Mouse (Mus musculus) lung, postnatal 25 days (tissue): ENCODE measurements at regions not wholly inside any gene's neighbourhood (a gene's known extent, or its start where the extent isn't known, plus 50 kb on each side); places are given as distances from the start of the nearest gene placed in this dataset.
A peak's percentile ranks its signal among the peaks of the same experiment; 100 is the strongest.

ENCODE experiments used
- DNase-seq: peaks from one replicate; pipeline ENCODE4 v3.0.0; 2022; ENCODE audit warnings: low spot score

DNA sequence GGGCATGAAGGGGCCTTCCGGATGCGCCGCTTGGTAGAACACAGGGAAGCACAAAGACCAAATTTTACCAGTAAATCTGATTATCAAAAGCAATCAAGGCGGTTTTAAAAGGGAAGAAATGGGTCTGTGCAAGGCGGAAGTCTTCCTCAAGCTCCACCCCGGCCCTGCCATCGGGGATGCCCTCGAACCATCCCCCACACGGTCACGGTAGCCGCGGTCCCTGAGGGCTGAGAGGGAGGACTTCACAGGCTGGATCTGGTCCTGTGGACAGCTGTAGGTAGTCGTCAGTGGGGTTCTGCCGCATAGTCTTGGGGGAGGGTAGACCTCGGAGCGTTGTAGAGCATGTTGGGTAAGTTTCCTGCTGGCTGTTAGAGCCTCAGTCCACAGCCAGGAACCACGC lies 104.9 kb downstream of the Tpra1 start:
- no peak for DNase-seq

DNA sequence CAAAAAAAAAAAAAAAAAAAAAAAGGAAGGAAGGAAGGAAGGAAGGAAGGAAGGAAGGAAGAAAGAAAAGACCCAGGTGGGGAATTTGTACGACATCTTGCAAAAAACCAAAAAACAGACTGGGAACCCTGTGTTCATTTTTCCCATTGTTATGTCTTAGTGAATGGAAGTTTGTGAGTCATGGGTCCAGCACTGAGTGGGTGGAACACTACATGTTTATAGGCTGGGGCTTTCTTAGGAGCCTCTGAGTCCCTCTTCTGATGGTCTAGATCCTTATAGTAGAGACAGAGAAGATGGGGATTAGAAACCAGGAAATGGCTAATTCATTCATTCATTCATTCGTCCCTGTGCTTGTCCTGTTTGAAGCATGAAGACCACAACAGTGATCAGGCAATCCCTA lies 105.5 kb downstream of the Tpra1 start:
- DNase-seq = no peak

DNA sequence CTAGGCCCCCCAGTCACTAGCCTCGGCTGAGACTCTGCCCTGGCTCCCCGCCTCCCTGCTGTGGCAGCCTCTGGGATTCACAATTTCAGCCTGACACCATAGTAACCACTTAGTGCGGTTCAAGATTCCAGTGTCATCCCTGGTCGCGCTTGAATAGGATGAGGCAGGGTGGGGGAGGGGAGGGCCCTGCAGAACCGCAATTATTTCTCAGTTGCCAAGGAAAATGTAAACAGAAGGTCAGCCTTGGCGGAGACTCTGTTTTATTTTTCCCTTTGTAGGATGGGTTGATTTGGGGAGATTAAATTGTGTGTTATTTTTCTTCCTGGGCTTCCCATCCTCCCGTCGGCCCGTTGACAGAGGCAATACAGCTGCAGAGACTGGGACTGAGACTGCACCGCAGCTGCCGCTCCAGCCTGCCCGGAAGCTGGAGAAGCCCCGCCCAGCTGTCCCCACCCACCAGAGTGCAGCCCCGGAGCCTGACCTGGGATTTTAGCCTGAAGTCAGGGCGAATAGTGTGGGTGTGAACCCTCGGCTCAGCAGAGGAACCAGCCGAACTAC lies 106.6 kb downstream of the Tpra1 start:
- peak; percentile 83 for DNase-seq

DNA sequence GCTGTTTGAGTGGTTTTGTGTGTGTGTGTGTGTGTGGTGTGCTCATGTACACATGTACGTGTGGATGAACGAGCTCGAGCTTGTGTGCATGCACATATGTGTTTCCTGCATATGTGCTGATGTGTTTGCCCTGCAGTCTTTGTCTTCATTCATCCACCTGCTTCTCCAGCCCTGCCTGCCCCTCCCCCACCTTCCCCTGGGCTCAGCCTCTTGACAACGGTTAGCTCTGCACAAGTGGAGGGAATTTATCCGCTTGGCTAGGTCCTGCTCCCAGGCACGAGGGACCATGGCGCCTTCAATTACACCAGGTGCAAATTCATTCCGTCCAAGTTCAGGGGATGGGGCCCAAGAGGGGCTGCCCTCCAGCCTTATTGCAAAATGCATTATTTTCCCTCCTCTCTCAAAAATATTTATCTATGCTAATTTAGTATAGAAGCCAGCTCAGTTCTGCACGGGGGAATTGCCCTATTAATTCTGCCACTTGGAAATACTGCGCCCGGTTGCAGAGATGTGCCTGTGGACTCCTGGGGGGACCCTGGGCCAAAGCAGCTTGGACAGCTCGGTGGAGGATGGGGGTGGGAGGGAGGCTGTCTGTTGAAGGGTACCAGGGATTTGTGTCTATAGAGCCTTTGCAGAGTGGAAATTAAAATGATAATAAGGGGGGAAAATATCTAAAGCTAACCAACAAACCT lies 111.1 kb downstream of the Tpra1 start:
- no peak for DNase-seq

DNA sequence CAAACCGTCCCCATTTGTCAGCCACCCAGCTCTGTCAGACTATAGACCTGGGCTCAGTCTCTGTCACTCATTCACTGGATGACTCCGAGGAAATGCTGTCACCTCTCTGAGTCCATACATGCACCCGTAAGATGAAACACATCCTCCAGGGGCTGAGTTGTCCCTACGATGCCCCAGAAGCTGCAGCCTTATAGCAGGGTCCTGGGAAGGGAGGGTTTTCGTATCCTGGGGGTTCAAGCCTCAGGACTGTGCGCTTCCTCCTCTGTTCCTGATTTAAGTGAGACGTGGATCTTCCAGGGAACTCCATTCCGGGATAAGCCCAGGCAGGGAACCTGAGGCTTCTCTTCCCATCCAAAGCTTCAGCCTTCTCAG lies 111.6 kb downstream of the Tpra1 start:
- DNase-seq = no peak

DNA sequence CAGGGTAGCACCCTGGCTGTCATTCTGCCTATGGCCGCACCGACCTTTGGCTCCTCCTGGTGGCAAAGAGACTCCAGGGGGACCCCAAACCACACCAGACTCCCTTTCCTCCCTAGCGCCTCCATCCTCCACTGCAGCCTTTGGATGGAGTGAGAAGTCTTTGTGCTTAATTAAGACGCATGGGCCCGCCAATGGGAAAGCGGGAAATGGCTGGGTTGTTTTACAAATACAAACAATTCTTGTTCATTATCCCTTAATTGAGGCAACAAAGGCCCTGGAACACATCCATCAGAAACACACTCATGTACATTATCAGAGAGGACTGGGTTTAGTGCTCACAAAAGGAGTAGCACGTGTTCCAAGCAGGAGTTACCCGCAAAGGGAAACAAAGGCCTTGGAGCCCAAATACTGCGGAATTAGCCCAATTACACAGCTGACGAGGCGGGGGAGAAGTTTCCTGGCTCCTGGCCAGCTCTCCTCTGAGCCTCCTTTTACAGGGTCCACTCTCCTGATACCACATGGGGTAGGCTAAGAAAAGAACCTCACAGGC lies 122.1 kb downstream of the Tpra1 start:
- DNase-seq = no peak

DNA sequence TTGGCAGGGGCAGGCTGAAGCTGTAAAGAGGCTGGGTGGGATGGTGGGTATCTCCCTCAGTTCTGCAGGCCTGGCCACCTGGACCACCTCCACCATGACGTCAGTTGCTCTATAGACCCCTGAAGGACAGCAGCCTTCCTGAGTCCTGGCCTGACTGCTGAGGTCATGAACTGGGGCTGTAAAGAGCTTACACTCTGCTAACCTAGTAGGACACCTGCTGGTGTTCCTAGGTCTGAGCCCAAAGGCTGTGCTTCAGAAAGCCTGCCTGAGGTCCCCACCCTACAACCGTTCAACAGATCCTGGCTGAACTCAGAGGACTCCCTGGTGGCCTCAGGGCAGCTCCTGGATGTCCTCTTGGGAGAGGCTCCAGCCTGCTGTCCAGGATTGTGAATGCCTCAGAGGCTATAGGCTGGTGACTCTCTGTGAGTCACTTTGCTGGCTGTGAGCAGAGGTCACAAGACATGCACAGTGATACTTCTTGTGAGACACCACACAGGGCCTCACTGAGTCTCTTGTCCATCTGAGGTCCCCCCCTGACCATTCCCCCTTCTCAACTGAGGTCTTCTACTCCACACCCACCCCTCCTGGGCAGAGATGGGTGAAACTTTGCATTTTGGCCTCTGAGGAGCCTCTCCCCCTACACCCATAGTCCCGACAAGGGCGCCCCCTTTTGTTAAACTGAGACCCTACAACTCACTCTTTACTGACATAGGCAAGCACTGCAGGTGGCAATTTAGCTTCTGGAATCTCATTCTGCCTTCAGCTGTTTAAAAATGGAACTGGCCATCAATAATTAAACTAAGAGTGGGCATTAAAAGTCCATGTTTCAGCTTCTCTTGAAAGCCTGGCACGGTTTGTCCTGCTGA lies 131.6 kb downstream of the Tpra1 start:
- DNase-seq = peak; percentile 48

DNA sequence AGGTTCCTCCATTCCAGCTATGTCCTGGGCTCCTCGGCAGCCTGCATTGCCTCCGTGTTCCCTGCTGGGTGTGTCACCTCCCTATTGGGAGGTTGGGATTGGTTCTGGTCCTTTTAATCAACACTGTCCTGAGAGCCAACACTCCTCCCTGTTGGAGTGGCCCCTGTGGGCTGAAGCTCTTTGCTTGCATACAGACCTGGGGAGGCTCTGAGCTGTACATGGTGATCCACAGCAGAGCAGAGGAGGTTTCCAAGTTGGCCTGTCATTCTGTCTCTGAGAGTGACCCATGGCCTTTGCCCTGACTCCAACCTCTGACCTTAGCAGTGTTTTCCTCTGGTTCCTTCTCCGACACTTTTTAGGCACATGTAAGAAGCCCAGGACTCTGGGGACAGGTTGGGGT lies 132.4 kb downstream of the Tpra1 start:
- DNase-seq = peak; percentile 50

DNA sequence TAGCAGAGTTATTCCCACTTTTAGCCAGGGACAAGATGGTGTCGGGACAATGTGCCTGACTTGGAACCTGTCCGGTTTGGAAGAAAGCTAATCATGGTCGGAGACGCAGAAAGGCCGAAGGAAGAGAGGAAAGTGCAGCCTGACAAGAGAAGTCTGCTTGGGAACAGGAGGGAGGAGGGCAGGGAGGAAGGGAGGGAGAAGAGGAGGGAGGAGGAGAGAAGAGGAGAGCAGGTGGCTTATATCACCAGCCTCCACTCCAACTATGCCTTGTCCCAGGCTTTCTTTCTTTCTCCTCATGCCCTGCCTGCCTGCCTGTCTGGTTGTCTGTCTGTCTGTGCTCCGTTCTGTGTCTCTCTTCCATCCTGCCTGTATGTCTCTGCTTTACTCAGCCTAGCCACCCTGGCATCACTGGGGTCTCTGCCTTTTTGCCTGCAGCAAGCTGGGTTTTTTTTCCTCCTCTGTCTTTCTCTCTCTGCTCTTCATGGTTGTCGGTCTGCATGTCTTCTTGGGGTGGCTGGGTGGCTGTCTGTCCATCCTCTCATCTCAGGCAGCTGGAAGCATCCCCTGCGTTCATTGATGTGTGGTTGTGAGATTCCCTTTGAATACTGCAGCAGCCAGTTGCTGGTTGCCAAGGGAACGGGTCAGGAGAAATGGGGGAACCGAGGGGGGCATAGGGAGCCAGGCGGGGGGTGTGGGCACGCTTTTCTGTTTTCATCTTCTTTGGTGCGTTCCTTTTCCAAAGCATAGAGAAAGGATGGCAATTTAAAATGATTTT lies 133.2 kb downstream of the Tpra1 start:
- DNase-seq = peak; percentile 59

DNA sequence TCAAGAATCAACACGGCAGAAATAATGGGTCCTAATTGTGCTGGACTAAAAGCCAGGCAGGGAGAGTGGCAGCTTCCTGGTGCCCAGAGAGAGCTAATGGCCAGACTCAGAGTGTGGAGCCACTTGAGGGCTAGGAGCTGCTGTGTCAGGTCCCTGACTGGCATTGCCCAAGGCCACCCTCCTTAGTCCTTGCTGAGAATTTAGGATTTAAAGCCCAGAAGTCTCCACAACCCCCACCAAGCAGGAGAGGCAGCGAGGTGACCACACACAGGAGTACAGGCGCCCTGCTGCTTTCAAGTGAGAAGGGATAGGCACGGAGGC lies 133.7 kb downstream of the Tpra1 start:
- DNase-seq = no peak

DNA sequence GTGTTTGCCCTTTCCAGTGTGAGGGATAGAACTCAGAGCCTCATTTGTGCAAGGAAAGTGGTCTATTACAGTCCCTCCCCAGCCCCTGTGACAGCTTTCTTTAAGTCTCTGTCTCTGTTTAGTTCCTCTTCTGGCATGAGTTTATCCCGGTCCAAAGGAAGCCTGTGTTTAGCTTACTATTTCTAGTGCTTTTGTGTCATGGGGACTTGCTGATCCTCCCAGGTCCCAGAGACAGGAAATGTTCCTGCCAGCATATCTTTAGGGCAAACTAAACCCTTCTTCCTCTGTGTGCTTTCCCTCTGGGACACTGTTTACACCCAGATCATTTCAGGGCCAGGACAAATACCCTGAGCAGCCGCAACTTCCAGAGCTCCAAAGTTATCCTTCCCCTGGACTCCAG lies 135.3 kb downstream of the Tpra1 start:
- DNase-seq = peak; percentile 79

DNA sequence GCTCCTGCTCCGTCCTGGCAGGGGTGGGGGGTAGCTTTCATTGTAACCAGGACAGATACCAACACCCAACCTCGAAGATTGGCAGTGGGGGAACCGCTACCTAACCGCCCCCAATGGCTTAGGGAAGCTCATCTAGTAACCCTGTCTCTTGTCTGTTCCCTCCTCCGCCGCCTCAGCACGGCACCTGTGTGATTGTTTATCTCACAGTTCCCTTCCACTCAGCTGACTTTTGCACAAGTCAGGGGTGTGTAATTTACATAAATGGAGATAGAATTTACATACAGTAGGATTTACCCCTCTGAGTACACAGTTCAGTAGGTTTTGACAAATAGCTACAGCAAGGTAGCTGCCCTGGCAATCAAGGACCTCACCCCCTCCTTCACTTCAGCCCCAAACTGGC lies 135.8 kb downstream of the Tpra1 start:
- no peak for DNase-seq

DNA sequence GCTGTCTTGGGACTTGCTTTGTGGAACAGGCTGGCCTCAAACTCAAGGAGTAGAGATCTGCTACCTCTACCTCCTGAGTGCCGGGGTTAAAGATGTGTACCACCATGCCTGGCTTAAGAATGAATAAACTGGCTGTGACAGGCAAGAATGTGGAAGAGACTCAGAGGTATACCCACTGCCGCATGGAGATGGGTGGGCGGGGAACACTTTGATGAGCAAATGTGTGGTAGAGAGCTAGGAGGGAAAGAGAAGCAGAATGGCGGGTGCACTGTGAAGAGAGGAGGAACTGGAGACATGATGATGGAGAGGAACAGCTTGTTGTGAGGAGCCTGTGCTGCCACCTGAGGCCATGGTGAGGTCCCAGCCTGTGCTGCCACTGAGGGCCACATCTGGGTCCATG lies 138.9 kb downstream of the Tpra1 start:
- no peak for DNase-seq

DNA sequence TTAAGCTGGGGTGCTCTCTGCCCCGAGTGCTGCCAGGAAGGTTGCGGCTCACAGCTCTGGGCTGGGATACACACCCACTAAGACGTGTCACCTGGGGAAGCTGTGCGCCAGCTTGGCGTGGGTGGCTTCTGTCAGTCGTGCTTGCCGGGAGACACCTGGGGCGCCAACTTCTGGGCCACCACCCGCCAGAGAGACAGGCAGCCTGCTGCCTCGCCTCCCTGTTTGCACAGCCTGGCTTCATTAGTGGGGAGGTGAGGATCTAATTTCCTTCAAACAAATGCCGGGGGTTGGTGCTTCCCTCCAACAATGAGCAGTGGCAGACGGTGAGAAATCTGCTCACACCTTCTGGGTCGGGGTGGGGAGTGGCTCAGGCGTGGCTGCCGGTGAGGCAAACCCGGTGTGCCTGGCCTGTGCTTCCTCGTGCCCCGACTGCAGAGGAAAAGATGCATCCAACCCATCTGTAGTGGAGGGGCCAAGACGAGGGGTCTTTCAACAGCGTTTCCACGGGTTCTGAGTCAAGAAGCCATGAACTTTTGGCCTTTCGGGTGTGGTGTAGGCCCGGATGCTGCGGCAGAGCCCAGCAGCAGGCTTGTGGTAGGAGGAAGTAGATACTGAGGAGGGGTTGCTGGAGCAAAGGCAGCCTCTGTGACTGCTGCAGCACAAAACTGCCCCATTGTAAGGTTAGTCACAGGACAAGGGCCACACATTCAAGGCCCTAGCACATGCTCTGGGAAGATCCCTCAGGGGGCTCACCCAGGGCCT lies 140.6 kb downstream of the Tpra1 start:
- DNase-seq = no peak

DNA sequence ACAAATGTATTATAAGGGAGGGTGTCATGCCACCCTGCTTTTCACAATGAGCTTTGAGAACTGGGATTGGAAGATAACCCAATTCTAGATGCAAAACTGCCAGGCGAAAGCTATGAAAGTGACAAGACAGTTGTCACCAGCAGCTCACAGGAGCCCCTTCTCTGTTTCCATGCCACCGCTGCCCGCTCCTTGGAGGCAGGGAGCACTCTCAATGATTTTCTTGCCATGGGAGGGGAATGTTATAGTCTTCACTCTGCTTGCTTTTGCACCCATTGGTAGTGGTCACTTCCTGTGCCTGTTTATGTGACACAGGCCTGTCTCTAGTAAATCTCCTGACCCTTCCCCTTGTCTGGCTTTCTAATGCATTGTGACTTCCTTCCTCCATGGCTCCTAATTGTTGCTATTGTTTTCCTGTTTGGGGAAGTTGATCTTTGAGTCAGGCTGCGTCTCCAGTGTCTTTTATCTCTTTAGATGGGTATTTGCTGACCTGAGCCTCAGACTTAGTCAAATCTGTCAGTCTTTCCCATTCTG lies 143.4 kb downstream of the Tpra1 start:
- peak; percentile 76 for DNase-seq

DNA sequence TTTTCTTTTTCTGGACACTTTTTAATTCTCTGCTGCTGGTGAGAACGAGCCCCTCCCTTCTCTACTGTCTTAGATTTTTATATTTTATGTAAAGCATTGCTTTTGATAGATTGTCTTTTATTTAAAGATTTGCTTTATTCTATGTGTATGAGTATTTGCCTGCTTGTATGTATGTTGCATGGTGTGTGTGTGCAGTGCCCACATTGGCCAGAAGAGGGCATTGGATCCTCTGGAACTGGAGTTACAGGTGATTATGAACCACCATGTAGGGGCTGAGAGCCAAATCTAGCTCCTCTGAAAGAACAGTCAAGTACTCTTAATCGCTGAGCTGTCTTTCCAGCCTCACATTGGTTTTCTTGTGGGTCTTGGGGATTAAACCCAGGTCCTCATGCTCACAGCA lies 144.4 kb downstream of the Tpra1 start:
- DNase-seq = no peak

DNA sequence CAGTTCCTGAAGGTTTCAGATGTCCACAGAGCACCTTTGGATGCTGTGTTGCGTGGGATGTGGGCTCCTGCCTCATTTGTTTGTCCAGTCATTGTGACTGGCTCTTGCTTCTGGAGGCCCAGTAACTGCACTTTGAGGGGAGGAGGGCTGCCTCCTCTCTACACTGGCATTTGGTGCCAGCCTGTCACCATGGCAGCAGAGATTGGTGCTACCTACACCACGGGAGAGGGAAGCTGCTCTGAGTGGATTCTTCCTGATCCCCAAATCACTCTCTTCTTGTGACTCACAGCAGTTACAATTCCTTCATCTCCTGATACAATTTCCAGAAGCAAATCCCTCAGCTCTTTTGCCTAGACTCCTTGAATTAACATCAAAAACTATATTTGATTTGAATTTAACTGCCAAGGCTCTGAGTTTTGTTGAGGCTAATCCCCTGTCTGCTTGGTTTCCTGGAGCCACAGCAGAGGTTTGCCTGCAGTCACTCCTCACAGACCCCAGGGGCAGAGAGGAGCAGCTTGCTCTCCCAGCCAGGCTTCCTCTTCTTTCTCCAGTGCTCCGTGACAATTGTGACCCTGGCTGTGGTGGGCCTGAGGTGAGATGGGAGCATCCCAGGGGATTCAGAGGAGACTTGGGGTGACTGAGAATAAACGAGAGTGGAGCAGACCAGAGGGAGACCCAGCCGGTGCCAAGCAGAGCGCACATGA lies 145.7 kb downstream of the Tpra1 start:
- no peak for DNase-seq

DNA sequence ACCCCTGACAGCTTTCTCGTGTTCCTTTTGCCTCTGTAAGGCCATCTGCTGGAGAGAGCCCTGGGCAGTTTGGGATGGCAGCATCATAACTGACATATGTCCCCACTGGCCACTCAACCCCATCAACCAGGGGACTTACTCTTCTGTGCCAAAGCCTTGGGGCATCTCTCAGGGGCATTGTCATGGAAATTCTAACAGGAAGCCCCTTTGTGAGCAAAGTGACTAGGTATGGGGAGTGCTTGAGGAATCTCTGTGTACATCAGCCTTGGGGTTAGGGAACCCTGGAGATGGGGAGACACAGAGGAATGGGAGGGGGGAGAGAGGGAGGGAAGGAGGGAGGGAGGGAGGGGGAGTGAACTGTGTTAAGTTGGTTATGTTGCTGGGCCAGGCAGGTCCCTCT lies 147.2 kb downstream of the Tpra1 start:
- DNase-seq = no peak

DNA sequence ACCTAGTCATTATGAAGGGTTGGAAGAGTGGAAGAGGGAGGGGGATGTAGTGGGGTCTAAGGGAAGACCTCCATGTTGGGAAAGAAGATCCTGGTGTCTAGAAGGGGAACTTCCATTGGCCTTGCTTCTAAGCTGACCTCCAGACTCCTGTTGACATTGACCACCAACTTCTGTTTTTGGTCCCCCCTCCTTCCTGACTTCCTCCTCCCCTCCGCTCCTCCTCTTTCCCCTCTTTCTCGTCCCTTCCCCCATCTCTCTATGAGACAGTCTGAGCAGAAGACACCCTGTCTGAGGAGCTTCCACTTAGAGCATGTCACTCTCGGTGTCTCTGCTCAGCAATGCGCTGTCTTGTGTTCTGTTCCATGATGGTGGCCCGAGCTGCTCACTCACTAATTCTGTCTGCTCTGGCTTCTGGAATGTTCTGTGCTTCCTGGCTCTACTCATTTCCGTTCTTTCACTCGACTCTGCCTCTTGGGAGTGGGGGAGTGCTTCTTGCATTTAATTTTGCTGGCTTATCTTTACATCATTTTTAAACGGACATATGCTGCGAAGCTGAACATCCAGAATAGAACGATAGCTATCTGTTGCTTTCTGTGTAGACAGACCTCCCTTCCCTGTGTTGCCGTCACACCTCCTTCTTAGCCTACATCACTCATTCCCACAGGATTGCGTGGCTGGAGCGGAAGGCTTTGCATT lies 148.7 kb downstream of the Tpra1 start:
- DNase-seq = no peak

DNA sequence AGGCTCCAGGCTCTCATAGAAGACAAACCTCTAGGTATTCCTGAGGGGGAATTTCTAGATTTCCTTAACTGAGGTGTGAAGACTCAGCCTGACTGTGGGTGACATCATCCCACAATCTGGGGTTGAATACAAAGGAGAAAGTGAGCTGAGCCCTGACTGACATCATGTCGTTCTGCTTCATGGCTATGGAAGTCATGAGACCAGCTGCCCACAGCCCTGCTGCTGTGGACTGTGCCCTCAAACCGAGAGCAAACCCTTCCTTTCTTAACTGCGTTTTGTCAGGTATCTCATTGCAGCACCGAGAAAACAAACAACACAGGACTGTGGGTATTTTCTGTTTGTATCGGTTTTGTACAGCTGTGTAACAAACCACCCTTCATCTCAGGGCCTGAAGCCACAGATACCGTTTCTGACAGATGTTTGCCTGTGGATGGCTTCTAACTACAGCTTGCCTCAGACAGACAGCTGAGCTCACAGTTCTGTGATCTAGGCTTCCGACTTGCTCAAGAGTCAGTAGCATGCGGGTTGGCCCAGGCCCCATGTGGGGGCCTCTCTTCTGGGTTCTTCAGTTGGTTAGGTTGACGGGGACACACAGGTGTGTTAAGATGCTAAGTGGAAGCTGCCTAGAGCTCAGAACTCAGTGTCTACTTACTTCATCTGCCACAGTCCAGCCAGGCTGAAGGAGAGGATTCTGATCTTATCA lies 150.9 kb downstream of the Tpra1 start:
- DNase-seq = no peak
